Mouse (Mus musculus) liver, adult 2 months (tissue): ENCODE results near the gene Mettl8.

Experiments used
- CTCF ChIP-seq: fragments of 200-500 bp; IDR thresholded peaks from 2 replicates; pipeline ENCODE4 v1.5.1; 2011; ENCODE audit warnings: low read depth, low read length, control low read depth
- POLR2A ChIP-seq: fragments of 200-500 bp; IDR thresholded peaks from 2 replicates; pipeline ENCODE4 v1.6.1; 2011; ENCODE audit warnings: low read length, control low read depth; ENCODE audit not compliant: insufficient read depth; ENCODE audit errors: extremely low read depth

DNA sequence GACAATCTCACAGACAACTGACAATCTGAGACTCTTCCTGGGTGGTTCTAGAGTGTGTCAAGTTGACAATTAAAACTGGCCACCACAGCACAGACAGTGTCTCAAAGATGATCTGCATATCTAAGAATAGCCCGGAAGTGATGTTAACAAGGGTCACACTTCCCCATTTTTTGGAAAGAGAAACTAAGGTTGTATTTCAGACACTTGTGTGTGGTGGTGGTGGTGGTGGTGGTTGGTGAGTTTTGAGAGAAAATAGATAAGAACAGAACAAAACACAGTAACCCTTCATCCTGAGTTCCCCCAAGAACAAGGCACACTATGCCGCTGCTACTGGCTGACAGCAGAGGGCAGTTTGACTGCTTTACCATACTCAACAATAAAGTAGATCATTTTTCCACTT is 90.6 kb downstream of the Mettl8 start:
- TF ChIP-seq POLR2A (no peak), CTCF (no peak)
